Mouse (Mus musculus) spleen, postnatal 14 days (tissue): Measurements from ENCODE around the gene Rab7.
A peak's percentile ranks its signal among the peaks of the same experiment; 100 is the strongest.
"Not testable (repeated sequence)": the region's sequence is repeated elsewhere in the genome, so short reads cannot be mapped to it uniquely, and the experiment has no call there.

Experiments
- DNase-seq, 2 experiments: peaks; one replicate each; pipeline ENCODE4 v3.0.0; 2021 to 2022; ENCODE audit warnings: low spot score in 2 of 2

Rab7 gene

DNA sequence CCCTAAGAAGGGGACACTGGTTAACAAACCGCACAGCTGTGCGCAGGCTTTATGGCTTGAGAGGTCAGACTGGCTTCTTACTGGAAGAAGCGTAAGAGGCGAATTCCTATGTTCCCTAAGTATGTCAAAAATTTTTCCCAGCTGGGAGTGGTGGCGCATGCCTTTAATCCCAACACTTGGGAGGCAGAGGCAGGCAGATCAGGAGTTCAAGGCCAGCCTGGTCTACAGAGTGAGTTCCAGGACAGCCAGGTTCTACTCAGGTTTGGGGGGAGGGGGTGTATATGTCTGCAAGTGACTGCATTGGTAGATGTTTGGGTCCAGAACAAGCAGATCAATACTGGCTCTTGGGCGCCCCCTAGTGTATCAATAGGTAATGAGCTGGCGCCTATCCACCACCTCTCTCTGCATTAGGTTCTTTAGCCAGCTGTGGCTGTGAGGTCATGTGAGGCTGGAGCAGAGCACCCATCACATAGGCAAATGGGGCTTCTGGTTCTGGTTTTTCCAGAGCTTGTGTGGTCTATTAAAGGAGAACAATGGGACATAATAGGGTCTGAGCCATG lies 47.3 kb downstream of the Rab7 start:
- peak; percentile 50 to 77 for DNase-seq

DNA sequence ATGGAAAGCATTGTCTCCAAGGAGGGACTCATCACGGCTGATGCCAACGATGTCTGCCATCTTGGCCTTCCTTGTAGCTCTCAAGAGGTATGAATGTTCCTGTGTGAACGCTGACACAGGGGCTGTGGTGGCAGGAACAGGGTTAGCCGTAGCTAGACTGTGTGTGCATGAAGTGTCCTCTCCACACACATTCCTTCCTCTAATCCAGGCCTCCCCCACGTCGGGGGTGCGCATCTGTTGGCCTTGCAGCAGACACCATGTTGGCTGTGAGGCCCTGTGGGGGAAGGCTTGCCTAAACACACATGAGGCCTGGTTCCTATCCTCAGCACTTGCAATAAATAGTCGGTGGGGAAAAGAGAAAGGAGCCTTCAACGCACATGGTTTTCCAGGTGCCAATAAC lies 48.5 kb downstream of the Rab7 start:
- no peak for DNase-seq

DNA sequence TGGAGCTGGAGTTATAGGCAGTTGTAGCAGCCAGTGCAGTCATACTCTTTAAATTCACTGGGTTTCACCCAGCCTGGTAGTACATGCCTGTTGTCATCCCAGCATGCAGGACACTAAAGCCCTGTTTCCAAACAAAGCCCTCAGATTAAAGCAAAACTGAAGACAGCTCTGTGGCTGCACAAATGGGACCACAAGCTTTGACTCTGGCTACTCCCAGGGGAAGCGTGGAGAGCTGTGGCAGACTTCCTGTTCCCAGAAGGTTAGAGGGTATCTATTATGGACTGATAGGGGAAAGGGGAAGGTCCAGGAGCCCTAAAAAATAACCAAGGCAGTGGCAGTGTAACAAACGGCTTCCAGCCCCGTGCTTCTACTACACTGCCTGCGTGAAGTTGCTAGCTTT lies 49.6 kb downstream of the Rab7 start:
- DNase-seq, result no peak

DNA sequence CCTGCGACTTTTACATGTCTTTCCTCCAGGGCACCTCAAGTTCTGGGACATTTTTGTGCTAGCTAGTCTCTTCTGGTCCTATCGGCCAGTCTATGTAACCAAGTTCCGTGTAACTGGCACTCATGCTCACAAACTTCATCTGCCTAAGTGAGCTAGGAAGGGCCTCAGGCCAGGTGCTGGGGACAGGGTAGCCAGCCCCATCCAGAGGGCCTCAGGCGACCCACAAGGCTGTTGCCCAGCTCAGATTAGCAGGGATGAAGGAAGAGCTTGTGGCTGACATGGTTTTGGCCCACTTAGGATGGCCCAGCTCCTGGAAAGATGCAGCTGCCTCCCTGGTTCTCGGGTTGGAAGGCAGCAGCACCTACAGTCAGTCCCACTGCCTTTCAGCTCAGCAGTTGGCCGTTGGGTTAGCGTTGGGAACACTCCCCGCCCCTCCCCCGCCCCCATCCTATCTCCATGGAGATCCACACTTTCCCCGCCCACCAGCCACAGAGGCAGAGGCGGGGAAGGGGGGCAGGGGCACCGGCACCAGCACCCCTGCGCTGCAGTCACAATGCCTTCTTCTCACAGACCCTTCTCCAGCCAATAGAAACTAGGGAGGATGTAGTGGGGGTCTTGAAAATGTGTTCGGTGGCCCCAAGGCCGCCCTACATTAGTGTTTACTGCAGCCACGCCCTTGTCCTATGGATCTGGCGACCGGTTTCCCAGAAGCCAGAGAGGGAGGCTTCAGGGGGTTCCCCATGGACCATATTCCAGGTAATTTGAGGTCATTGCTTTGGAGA lies 51.1 kb downstream of the Rab7 start:
- no peak for DNase-seq

DNA sequence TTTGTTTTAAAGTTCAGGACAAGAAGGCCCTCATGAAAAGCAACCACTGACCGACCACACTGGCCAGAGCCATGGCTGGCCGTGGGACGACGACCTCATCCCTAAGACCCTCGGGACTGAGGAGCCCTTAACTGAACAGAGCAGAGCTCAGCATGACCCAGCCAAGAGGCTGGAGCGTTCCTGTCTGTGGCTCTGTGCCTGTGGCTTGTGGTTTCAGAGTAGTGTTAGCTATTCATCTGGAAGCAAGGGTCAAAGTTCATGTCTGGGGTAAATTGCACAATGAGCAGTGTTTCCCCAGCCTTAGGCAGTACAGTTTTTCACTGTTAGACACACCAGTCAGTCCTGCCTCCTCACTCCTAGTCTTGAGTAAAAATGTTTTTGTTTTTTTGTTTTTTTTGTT lies 52.3 kb downstream of the Rab7 start:
- DNase-seq, result no peak

DNA sequence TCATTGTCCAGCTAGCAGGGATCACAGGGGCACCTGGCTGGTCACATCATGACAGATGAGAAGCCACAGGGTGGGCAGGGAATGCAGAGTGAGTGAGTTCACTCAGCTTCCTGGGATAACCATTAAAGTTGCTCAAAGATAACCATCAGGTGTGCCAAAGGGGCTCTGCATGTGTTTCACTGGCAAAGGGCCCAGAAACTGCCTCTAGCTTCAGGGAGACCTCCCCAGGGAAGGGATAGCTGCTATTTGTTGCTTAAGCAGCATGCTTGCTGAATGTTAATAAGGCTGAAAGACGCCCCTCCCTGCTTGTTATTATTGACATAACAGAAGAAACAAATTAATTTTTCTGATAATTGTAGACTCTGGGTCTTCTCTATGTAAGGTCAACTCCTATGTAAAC lies 53.2 kb downstream of the Rab7 start:
- DNase-seq, result no peak

DNA sequence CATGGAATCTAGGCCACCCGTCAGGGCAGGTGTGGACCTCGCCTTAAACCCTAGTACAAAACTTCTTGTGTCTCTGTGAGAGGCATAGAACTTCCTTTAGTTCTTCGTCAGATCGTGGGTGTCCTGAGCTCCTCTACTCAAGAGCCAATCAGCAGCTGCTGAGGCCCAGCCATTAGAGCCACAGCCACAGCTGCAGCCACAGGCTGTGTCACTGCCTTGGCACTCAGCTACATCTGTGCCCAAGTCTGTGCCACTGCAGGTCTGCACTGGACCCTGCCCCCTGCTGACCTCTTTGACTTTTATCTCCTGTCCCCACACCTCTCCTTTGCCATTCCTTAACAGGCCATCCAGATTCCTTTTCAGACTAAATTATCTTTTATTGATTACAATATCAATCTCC lies 53.9 kb downstream of the Rab7 start:
- no peak for DNase-seq

DNA sequence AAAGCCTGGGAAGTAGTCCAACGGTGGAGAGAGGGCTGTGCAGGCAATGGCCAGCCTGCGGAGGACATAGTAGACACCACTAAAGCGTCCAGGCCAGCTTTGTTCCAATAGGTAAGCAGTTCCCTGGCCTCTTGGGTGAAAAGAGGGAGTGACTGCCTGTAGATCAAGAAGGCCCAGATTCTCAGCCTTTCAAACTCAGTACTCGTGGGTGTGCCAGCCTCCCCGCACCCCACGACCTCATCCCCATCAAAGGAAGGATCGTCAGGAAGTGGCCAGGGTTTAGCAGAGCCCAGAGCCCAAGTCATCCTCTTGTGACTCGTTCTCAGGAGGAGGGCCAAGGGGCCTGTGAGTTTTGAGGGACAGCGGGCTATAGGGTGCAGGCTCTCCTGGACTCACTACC lies 62.6 kb downstream of the Rab7 start:
- no peak for DNase-seq

DNA sequence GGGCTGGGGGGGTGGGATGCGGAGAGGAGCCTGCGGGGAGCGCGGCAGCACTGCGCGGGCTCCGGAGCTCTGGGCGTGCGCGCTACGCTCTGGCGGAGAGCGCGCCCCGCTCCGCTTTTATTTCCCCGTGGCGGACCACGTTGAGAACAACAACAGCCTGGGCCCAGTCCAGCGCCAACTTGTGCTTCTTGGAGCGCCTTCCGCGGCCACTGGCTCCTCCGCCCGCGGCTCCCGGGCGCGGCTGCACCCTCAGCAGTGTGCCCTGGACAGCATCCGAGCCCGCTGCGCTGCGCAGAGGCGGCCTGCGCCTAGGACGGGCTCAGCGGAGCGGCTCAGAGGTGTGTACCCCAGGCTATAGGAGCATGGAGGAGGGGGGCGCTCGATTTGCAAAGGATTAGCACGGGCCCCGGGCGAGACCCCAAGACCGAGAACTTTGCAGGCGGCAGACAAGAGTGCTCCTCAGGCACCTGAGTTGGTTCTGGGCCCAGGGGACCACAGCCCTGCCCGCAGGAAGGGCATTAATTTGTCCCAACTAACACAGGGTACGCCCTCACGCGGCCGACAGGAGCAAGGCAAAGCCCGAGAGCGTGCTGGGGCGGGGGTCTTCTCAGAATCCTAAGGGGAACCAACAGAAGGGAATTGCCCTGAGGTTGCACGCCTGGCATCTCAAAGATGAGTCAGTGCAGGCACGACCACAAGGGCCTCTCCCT lies 63.4 kb downstream of the Rab7 start, which contains the start of gene H1fx:
Gene H1fx, minus strand, starts transcription at position 91 of the 710 bp plus-strand sequence.
- peak in 1 of 2 experiments; percentile 24 for DNase-seq

DNA sequence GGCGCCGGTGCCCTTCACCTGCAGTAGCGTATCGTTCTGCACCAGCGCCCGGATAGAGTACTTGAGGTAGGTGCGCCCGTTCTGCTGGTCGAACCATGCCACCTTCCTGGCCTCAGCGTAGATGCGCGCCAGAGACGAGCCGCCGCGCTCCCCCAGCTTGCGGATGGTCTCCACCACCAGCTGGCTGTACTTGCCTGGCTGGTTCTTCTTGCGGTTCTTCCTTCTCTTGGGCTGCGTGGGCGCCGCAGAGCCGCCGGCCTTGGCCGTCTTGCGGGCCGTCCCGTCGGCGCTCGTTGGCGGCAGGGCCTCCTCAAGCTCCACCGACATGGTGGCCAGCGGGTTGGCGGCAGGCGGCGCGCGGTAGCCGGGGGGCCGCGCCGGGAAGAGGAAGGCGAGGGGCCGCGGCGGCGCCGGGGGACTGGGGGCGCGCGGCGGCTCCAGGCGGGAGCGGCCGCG lies 64.0 kb downstream of the Rab7 start:
- DNase-seq, result no peak

DNA sequence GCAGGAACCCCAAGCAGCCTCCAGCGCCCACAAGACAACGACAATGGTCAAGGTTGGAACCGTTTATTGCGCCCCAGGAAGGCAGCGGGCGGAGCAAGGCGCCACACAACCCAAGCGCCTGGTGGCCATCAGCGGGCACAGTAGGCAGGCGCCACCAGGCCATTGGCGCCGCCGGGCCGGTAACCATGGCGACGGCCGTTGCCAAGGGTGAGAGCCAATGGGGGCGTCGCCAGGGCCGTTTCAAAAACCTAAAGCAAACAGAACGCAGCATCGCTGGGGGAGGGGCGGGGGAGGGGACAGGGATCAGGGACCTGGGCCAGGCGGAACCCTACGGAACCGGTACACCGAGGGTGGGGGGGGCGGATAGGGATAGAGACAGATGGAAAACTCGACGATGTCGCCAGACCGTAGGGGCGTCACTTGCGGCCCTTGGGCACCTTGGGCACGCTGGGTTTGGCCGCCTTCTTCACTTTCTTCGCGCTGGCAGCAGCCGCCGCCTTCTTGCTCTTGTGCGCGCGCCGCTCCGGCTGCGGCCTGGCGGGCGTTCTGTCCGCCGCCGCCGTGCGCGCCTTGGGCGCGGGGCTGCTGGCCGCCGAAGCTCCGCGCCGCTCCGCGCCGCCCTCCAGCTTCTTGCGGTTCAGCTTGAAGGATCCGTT lies 64.6 kb downstream of the Rab7 start:
- DNase-seq, result peak; percentile 19 to 57

DNA sequence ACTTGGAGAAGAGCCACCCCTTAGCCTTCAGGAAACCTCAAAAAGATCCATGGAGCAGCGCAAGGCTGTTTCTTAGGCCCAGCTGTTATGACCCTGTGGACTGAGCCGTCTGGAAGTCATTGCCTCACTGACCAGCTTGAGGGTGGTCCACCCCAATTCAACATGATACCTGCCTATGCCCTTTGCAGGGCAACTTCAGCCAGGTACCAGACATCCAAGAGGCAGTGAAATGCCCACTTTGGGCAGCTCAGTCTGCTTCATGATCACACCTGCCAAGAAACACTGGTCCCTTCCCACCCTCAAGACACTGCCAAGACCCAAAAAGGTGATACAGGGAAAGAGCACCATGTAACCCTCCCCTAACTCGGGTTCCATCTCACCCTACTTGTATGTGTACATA lies 65.3 kb downstream of the Rab7 start:
- DNase-seq, result no peak

DNA sequence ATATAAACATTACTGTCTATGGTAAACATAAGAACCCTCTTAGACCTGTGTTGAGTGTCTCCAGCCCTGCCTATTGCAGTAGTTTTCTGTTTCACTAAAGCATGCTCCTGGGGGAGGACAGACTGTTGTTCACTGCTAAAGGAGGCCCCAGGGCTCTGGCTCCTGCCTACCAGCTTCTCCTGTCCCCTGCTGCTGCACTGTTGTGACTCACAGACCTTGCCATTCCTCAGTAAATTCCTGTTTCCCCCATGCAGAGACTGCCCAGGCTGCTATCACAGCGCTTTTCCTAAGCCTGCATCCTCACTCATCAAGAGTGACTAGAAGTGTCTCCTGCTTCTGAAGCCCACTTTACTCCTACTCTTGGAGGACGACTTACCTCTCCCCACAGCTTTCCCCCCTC lies 75.0 kb downstream of the Rab7 start:
- no peak for DNase-seq

DNA sequence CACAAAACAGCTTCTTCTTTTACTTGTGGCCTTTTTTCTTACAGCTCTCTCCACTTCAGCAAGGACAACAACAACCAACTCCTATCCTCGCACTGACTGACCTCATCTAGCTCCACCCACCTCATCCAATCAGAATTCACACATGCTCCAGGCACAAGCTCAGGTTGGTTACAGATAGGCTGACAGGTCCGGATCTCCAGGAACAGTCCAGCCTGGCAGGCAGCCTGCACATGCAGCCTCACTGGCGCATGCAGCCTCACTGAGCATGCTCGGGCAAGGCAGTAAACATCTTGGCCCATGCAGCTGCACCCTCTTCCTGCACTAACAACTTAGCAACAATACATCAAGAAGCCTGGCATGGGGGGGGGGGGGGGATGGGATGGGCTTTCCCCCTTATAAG lies 82.6 kb downstream of the Rab7 start:
- DNase-seq, result not testable (repeated sequence)
